Mouse (Mus musculus): ENCODE results near the gene Wdr73.

DNA sequence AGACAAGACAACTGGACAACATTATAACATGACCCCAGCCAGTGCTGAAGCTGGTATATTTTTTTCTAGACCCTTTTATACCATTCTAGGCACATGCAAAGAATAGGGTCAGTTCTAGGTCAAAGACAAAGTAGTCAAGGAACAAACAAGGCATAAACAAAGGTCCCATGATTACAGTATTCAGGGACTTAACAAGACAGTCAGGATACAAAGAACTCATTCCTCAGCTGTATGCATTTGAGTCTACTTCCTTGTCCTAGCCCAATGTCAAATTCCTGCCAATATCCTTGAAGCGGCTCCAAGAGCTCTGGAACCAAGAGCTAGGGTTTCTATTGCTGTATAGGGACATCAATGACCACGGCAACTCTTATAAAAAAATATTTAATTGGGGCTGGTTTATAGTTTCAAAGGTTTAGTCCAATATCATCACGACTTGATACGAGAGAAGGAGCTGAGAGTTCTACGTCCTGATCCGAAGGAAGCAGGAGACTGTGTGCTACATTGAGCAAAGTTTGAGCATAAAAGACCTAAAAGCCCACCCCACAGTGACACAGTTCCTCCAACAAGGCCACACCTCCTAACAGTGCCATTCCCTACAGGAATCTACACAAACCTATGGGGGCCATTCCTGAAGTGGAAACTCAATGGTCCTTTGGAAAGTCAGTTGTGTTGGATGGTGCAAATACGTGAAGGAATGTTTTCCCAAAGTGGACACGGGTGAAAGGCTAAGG, 57.0 kb downstream of the Wdr73 start:
- no peak for TF ChIP-seq POLR2AphosphoS2 (IDR thresholded peaks at IDR 0.05; ENCODE audit: low read depth, low read length)
- TF ChIP-seq HCFC1 (IDR thresholded peaks at IDR 0.05; ENCODE audit: low read depth, low read length), result no peak
- TF ChIP-seq RCOR1 (conservative IDR thresholded peaks at IDR 0.05; ENCODE audit: low read depth, low read length), result no peak
- TF ChIP-seq JUND (conservative IDR thresholded peaks at IDR 0.05; ENCODE audit: low read depth, low read length), result no peak
- no peak for TF ChIP-seq ETS1 (conservative IDR thresholded peaks at IDR 0.05; ENCODE audit: low read depth, low read length)
- no peak for TF ChIP-seq POLR2A (IDR thresholded peaks at IDR 0.05; ENCODE audit: low read depth, low read length)
- no peak for TF ChIP-seq CTCF (conservative IDR thresholded peaks at IDR 0.05 in 1 of 2, IDR thresholded peaks at IDR 0.05 in 1 of 2; ENCODE audit: low read depth in 2 of 2, low read length in 2 of 2)
- TF ChIP-seq SIN3A (IDR thresholded peaks at IDR 0.05; ENCODE audit: low read length), result no peak

Data from CH12.LX (cell line).